Comparison of ENCODE assay signal across 24 mouse cellular contexts in genomic region chr11:70412591-70412990, GRCm38 (mm10). TPM values are rescaled to one million over a fixed set of nuclear protein-coding genes. Genes with fewer than 3 reads are reported as not detected.
DNase-seq lines count a peak whose midpoint lies in the region; ATAC-seq and TF ChIP-seq lines count a peak whose summit lies in the region.
"Had no signal": no experiment of that assay in that cellular context is flagged by ENCODE, and none has a peak within 500 bp of the region (broad histone marks: within the 10 kb centered on the region; RNA-seq: fewer than 3 reads in every experiment).

No protein-coding gene starts in this region.

- H3K4me1 ChIP-seq in forebrain, embryonic 12.5 days = peaks cover 18% of the 10 kb centered on the region
- H3K4me1 ChIP-seq in forebrain, embryonic 13.5 days = peaks cover 24% of the 10 kb centered on the region
- peaks cover 9 to 35% of the 10 kb centered on the region in 2 experiments for H3K4me1 ChIP-seq in CH12.LX (ENCODE audit: control insufficient read depth in 1 of 2, insufficient read depth in 2 of 2)
- H3K4me1 ChIP-seq in thymus, adult 2 months (replicated peaks; ENCODE audit: control insufficient read depth, insufficient read depth, low read length) = peaks cover 10% of the 10 kb centered on the region

- no peak overlapping the region for H3K4me3 ChIP-seq in forebrain, embryonic 12.5 days (replicated peaks)
- H3K4me3 ChIP-seq in forebrain, embryonic 13.5 days = no peak overlapping the region
- H3K4me3 ChIP-seq in C2C12 (ENCODE audit: insufficient read depth, poor library complexity, severe bottlenecking) (no peak overlapping the region), CH12.LX (replicated peaks in 1 of 3; ENCODE audit: low read depth in 2 of 3, low read length in 2 of 3, poor library complexity in 1 of 3) (no peak overlapping the region)
- no peak overlapping the region for H3K4me3 ChIP-seq in thymus, adult 2 months (ENCODE audit: control insufficient read depth, insufficient read depth, low read length)

- TF ChIP-seq CTCF in C2C12 (IDR thresholded peaks at IDR 0.05; ENCODE audit: control insufficient read depth, insufficient read depth, insufficient read length) (no peak), CH12.LX (conservative IDR thresholded peaks at IDR 0.05 in 1 of 2, IDR thresholded peaks at IDR 0.05 in 1 of 2; ENCODE audit: low read depth in 2 of 2, low read length in 2 of 2) (no peak)
- no peak for TF ChIP-seq CTCF in thymus, adult 2 months (IDR thresholded peaks at IDR 0.05; ENCODE audit: borderline replicate concordance, control insufficient read depth, extremely low read depth, insufficient read depth, low read length, poor library complexity)

- dilution Hi-C loops in CH12.LX (cut with MboI; ENCODE audit: extremely low pct_ligation_motif_present, extremely low pct_unique_long_range_greater_than_20kb, low sequenced_read_pairs) = no loop called here

- no peak for TF ChIP-seq POLR2A in CH12.LX (IDR thresholded peaks at IDR 0.05; ENCODE audit: low read depth, low read length)
- no peak for TF ChIP-seq POLR2A in thymus, adult 2 months (IDR thresholded peaks at IDR 0.05; ENCODE audit: control insufficient read depth, extremely low read depth, insufficient read depth, low read length, poor library complexity)

- peak overlapping the region; percentile 25; the same call in 1 of the 2 replicates for H3K9ac ChIP-seq in forebrain, embryonic 12.5 days
- H3K9ac ChIP-seq in forebrain, embryonic 13.5 days = no peak overlapping the region
- no peak overlapping the region for H3K9ac ChIP-seq in CH12.LX (ENCODE audit: insufficient read depth, low read depth)

- H3K27me3 ChIP-seq in forebrain, embryonic 12.5 days = no peaks in the 10 kb centered on the region
- H3K27me3 ChIP-seq in forebrain, embryonic 13.5 days = no peaks in the 10 kb centered on the region
- H3K27me3 ChIP-seq in C2C12 (ENCODE audit: control insufficient read depth, insufficient read depth, insufficient read length) (peaks cover 5% of the 10 kb centered on the region), CH12.LX (replicated peaks) (no peaks in the 10 kb centered on the region)
- H3K27me3 ChIP-seq in thymus, adult 2 months (ENCODE audit: control insufficient read depth, insufficient read depth, low read length) = no peaks in the 10 kb centered on the region
- H3K27me3 ChIP-seq: Patski had no signal

- no peak overlapping the region for H3K4me2 ChIP-seq in forebrain, embryonic 12.5 days
- H3K4me2 ChIP-seq in forebrain, embryonic 13.5 days = no peak overlapping the region
- H3K4me2 ChIP-seq in CH12.LX (ENCODE audit: insufficient read depth, low read depth, poor library complexity, severe bottlenecking) = no peak overlapping the region

- 80% methylated on average over 5 of the region's 5 CpGs for WGBS in forebrain, embryonic 12.5 days
- WGBS in forebrain, embryonic 13.5 days = 72% methylated on average over 5 of the region's 5 CpGs
- 90% methylated on average over 5 of the region's 5 CpGs for WGBS in thymus, adult 2 months

- H3K9me3 ChIP-seq in forebrain, embryonic 12.5 days = no peaks in the 10 kb centered on the region
- no peaks in the 10 kb centered on the region for H3K9me3 ChIP-seq in forebrain, embryonic 13.5 days (replicated peaks)
- H3K9me3 ChIP-seq in CH12.LX (replicated peaks; ENCODE audit: low read length) = no peaks in the 10 kb centered on the region
- H3K9me3 ChIP-seq: G1E had no signal

- no peak for TF ChIP-seq RAD21 in CH12.LX (IDR thresholded peaks at IDR 0.05; ENCODE audit: low read depth, low read length)

- H3K36me3 ChIP-seq in forebrain, embryonic 12.5 days (replicated peaks) = no peaks in the 10 kb centered on the region
- H3K36me3 ChIP-seq in forebrain, embryonic 13.5 days (ENCODE audit: poor library complexity, severe bottlenecking) = no peaks in the 10 kb centered on the region
- H3K36me3 ChIP-seq in C2C12 (ENCODE audit: control insufficient read depth, insufficient read depth) = peaks cover 1% of the 10 kb centered on the region
- peaks cover under 1 to 11% of the 10 kb centered on the region in 2 experiments for H3K36me3 ChIP-seq in CH12.LX (replicated peaks in 1 of 2; ENCODE audit: control insufficient read depth in 1 of 2, insufficient read depth in 1 of 2, low read length in 1 of 2)
- no peaks in the 10 kb centered on the region for H3K36me3 ChIP-seq in thymus, adult 2 months (ENCODE audit: control insufficient read depth, insufficient read depth, low read length)

- no peak overlapping the region for H3K27ac ChIP-seq in forebrain, embryonic 12.5 days
- H3K27ac ChIP-seq in forebrain, embryonic 13.5 days = no peak overlapping the region
- H3K27ac ChIP-seq in CH12.LX (ENCODE audit: insufficient read depth, low read depth) = no peak overlapping the region
- H3K27ac ChIP-seq in thymus, adult 2 months (ENCODE audit: control insufficient read depth, insufficient read depth, low read length) = no peak overlapping the region

- no peak for TF ChIP-seq EP300 in CH12.LX (IDR thresholded peaks at IDR 0.05; ENCODE audit: low read length)

- in situ Hi-C loops in CH12.LX (cut with MboI; ENCODE audit: low pct_ligation_motif_present, low pct_unique_long_range_greater_than_20kb, low sequenced_read_pairs) = loop anchor here (5.0 to 10.0 kb wide), 3 partner anchors 95 to 342 kb away; partner anchors contain the start of genes 4930544D05Rik, Chrne and Tm4sf5

- H3K79me3 ChIP-seq in C2C12 (ENCODE audit: low read depth) = peaks cover 19% of the 10 kb centered on the region

- DNase-seq in A20 (ENCODE audit: low read depth, low spot score) (peak; percentile 77), CH12.LX (ENCODE audit: extremely low read depth) (no peak)
- DNase-seq in kidney, adult 18-20 months = no peak
- DNase-seq in kidney, adult 11 months = no peak
- DNase-seq in thymus, adult 2 months = no peak
- DNase-seq: adrenal gland, adult 2 months; adrenal gland, adult 8-10 months; adrenal gland, postnatal 10 days; adrenal gland, postnatal 14 days; adrenal gland, postnatal 25 days; adrenal gland, postnatal 36 days; cerebellum, adult 11 months; cerebellum, adult 11-12 months; cerebellum, adult 18-20 months; cerebellum, adult 2 months; cerebellum, adult 8-10 months had no signal

- no peak for ATAC-seq in forebrain, embryonic 12.5 days (ENCODE audit: low FRiP score)
- no peak for ATAC-seq in forebrain, embryonic 13.5 days
- ATAC-seq: activated CD4-positive, CD25-positive, alpha-beta regulatory T cell, adult 4 months; CD4-positive, CD25-positive, alpha-beta regulatory T cell, adult 4 months; Patski had no signal

- H3K79me2 ChIP-seq in C2C12 (ENCODE audit: control insufficient read depth, insufficient read depth) = peaks cover 30% of the 10 kb centered on the region
- H3K79me2 ChIP-seq in CH12.LX (replicated peaks; ENCODE audit: control insufficient read depth, extremely low read depth, insufficient read depth, poor library complexity, severe bottlenecking) = peaks cover 22% of the 10 kb centered on the region

- H3ac ChIP-seq in C2C12 (ENCODE audit: control insufficient read depth, insufficient read length, low read depth) = peak overlapping the region; percentile 24

TF ChIP-seq in C2C12, 6 proteins besides CTCF, POLR2A, EP300 and RAD21 (continues in another document):
- TF ChIP-seq USF1 (IDR thresholded peaks at IDR 0.05; ENCODE audit: low read depth) = peak; percentile 37

TF ChIP-seq in CH12.LX, 34 proteins besides CTCF, POLR2A, EP300 and RAD21 (continues in another document):
- TF ChIP-seq HCFC1 (IDR thresholded peaks at IDR 0.05; ENCODE audit: low read depth, low read length) (no peak), USF1 (IDR thresholded peaks at IDR 0.05; ENCODE audit: low read depth, low read length) (0 out of 2 replicates have a peak, but pooled peaks have one; percentile 13)

RNA-seq across cellular contexts. Expression of gene Pelp1, which starts 2.8 kb away (rescaled TPM):
- polyA plus RNA-seq in forebrain, embryonic 12.5 days (2016; fragmentation: Nextera tagmentation; extraction: Ambion mirVana) = 40.3 and 46.2 TPM in 2 replicates
- polyA plus RNA-seq in forebrain, embryonic 13.5 days (2015; fragmentation: Nextera tagmentation; extraction: Ambion mirVana) = 32.0 and 36.3 TPM in 2 replicates
- 40.6 TPM for polyA plus RNA-seq in C2C12 (2012; fragmentation: generic; extraction: Trizol)
- 33.0 and 37.5 TPM in 2 replicates for total RNA-seq in CH12.LX (2012; rRNA removed)
- 12.9 and 13.2 TPM in 2 replicates for total RNA-seq in CH12.LX (2014; rRNA removed)
- 101 and 113 TPM in 2 replicates for polyA plus RNA-seq in CH12.LX (2012; ENCODE audit: insufficient read length, low read depth)
- 33.0 and 40.4 TPM in 2 replicates for polyA plus RNA-seq in thymus, adult 2 months (2012; rRNA removed)

RNA-seq across cellular contexts. Expression of gene Arrb2, which starts 19.8 kb away (rescaled TPM):
- 36.9 and 40.5 TPM in 2 replicates for polyA plus RNA-seq in forebrain, embryonic 12.5 days (2016; fragmentation: Nextera tagmentation; extraction: Ambion mirVana)
- 33.0 and 33.2 TPM in 2 replicates for polyA plus RNA-seq in forebrain, embryonic 13.5 days (2015; fragmentation: Nextera tagmentation; extraction: Ambion mirVana)
- polyA plus RNA-seq in C2C12 (2012; fragmentation: generic; extraction: Trizol) = 27.6 TPM
- 45.9 and 60.2 TPM in 2 replicates for total RNA-seq in CH12.LX (2012; rRNA removed)
- total RNA-seq in CH12.LX (2014; rRNA removed) = 42.1 and 46.0 TPM in 2 replicates
- 89.7 and 101 TPM in 2 replicates for polyA plus RNA-seq in CH12.LX (2012; ENCODE audit: insufficient read length, low read depth)
- polyA plus RNA-seq in thymus, adult 2 months (2012; rRNA removed) = 213 and 220 TPM in 2 replicates

RNA-seq across cellular contexts. Expression of gene Med11, which starts 39.1 kb away (rescaled TPM):
- 32.1 and 32.5 TPM in 2 replicates for polyA plus RNA-seq in forebrain, embryonic 12.5 days (2016; fragmentation: Nextera tagmentation; extraction: Ambion mirVana)
- polyA plus RNA-seq in forebrain, embryonic 13.5 days (2015; fragmentation: Nextera tagmentation; extraction: Ambion mirVana) = 36.6 and 40.8 TPM in 2 replicates
- 46.2 TPM for polyA plus RNA-seq in C2C12 (2012; fragmentation: generic; extraction: Trizol)
- 52.2 and 59.7 TPM in 2 replicates for total RNA-seq in CH12.LX (2012; rRNA removed)
- 70.3 and 79.9 TPM in 2 replicates for total RNA-seq in CH12.LX (2014; rRNA removed)
- 74.3 and 91.6 TPM in 2 replicates for polyA plus RNA-seq in CH12.LX (2012; ENCODE audit: insufficient read length, low read depth)
- 29.1 and 34.8 TPM in 2 replicates for polyA plus RNA-seq in thymus, adult 2 months (2012; rRNA removed)

RNA-seq across cellular contexts. Expression of gene Zmynd15, which starts 46.6 kb away (rescaled TPM):
- 0.35 and 0.43 TPM in 2 replicates for polyA plus RNA-seq in forebrain, embryonic 12.5 days (2016; fragmentation: Nextera tagmentation; extraction: Ambion mirVana)
- polyA plus RNA-seq in forebrain, embryonic 13.5 days (2015; fragmentation: Nextera tagmentation; extraction: Ambion mirVana) = 0.37 and 0.58 TPM in 2 replicates
- 0.04 TPM for polyA plus RNA-seq in C2C12 (2012; fragmentation: generic; extraction: Trizol)
- 0.08 TPM in 1 of 2 replicates, not detected in the other for total RNA-seq in CH12.LX (2012; rRNA removed)
- 0.05 TPM in 1 of 2 replicates, not detected in the other for total RNA-seq in CH12.LX (2014; rRNA removed)
- polyA plus RNA-seq in CH12.LX (2012; ENCODE audit: insufficient read length, low read depth) = 0.20 and 0.74 TPM in 2 replicates
- polyA plus RNA-seq in thymus, adult 2 months (2012; rRNA removed) = 27.0 and 31.2 TPM in 2 replicates
- total RNA-seq: MEL had no signal
- polyA plus RNA-seq: activated CD4-positive, CD25-positive, alpha-beta regulatory T cell, adult 4 months; CD4-positive, CD25-positive, alpha-beta regulatory T cell, adult 4 months; G1E had no signal

RNA-seq across cellular contexts. Expression of gene Cxcl16, which starts 47.2 kb away (rescaled TPM):
- 0.74 and 1.0 TPM in 2 replicates for polyA plus RNA-seq in forebrain, embryonic 12.5 days (2016; fragmentation: Nextera tagmentation; extraction: Ambion mirVana)
- 0.71 and 0.83 TPM in 2 replicates for polyA plus RNA-seq in forebrain, embryonic 13.5 days (2015; fragmentation: Nextera tagmentation; extraction: Ambion mirVana)
- 0.19 TPM for polyA plus RNA-seq in C2C12 (2012; fragmentation: generic; extraction: Trizol)
- total RNA-seq in CH12.LX (2012; rRNA removed) = 0.04 and 0.08 TPM in 2 replicates
- total RNA-seq in CH12.LX (2014; rRNA removed) = not detected in 2 replicates
- polyA plus RNA-seq in CH12.LX (2012; ENCODE audit: insufficient read length, low read depth) = 0.56 and 0.59 TPM in 2 replicates
- polyA plus RNA-seq in thymus, adult 2 months (2012; rRNA removed) = 57.7 and 92.8 TPM in 2 replicates
- total RNA-seq: G1E, MEL had no signal
- polyA plus RNA-seq: G1E had no signal
